19 mouse cellular contexts compared by ENCODE assay signal in genomic region chr5:147274174-147275141, GRCm38 (mm10). TPM values are rescaled to one million over a fixed set of nuclear protein-coding genes. Genes with fewer than 3 reads are reported as not detected.
DNase-seq lines count a peak whose midpoint lies in the region; ATAC-seq lines count a peak whose summit lies in the region.
"Had no signal": no experiment of that assay in that cellular context is flagged by ENCODE, and none has a peak within 500 bp of the region (broad histone marks: within the 10 kb centered on the region; RNA-seq: fewer than 3 reads in every experiment).

No protein-coding gene starts in this region.

- under 1% methylated on average over 48 of the region's 48 CpGs for WGBS in midbrain, embryonic 10.5 days
- under 1% methylated on average over 48 of the region's 48 CpGs for WGBS in midbrain, embryonic 15.5 days
- WGBS in limb, embryonic 10.5 days, result under 1% methylated on average over 48 of the region's 48 CpGs
- 3% methylated on average over 48 of the region's 48 CpGs for WGBS in stomach, embryonic 15.5 days

- H3K9me3 ChIP-seq in midbrain, embryonic 10.5 days (replicated peaks), result no peaks in the 10 kb centered on the region
- no peaks in the 10 kb centered on the region for H3K9me3 ChIP-seq in midbrain, embryonic 15.5 days
- H3K9me3 ChIP-seq in limb, embryonic 10.5 days (replicated peaks), result no peaks in the 10 kb centered on the region
- H3K9me3 ChIP-seq in stomach, embryonic 15.5 days, result no peaks in the 10 kb centered on the region
- H3K9me3 ChIP-seq: heart, embryonic 10.5 days; hindbrain, embryonic 12.5 days had no signal

- DNase-seq in embryo, embryonic 11 days, result peak; percentile 54
- DNase-seq in embryo, embryonic 9.5 days (ENCODE audit: extremely low spot score), result no peak
- DNase-seq in midbrain, embryonic 10.5 days (ENCODE audit: low spot score), result peak; percentile 59
- peak; percentile 66 for DNase-seq in limb, embryonic 10.5 days (ENCODE audit: low spot score)
- DNase-seq in ovary, postnatal 10 days (ENCODE audit: low spot score), result no peak
- no peak for DNase-seq in frontal cortex, adult 2 months (ENCODE audit: extremely low spot score in 1 of 2, low spot score in 1 of 2)
- DNase-seq: cerebellum, adult 11 months; gastrocnemius, adult 2 months; kidney, adult 9 months; lung, embryonic 14.5 days; right cerebral cortex, postnatal 25 days had no signal

- no peak overlapping the region for H3K4me2 ChIP-seq in midbrain, embryonic 15.5 days
- H3K4me2 ChIP-seq in stomach, embryonic 15.5 days, result peak overlapping the region; percentile 16
- H3K4me2 ChIP-seq: hindbrain, embryonic 12.5 days; lung, embryonic 14.5 days; midbrain, embryonic 13.5 days had no signal

- H3K4me1 ChIP-seq in midbrain, embryonic 10.5 days, result peaks cover 7% of the 10 kb centered on the region
- peaks cover 4% of the 10 kb centered on the region; the same call in 1 of the 2 replicates for H3K4me1 ChIP-seq in midbrain, embryonic 15.5 days
- peaks cover 20% of the 10 kb centered on the region for H3K4me1 ChIP-seq in limb, embryonic 10.5 days
- H3K4me1 ChIP-seq in stomach, embryonic 15.5 days, result no peaks in the 10 kb centered on the region
- H3K4me1 ChIP-seq: hindbrain, embryonic 12.5 days had no signal

- no peaks in the 10 kb centered on the region for H3K36me3 ChIP-seq in midbrain, embryonic 10.5 days
- no peaks in the 10 kb centered on the region for H3K36me3 ChIP-seq in midbrain, embryonic 15.5 days (replicated peaks)
- no peaks in the 10 kb centered on the region for H3K36me3 ChIP-seq in limb, embryonic 10.5 days
- H3K36me3 ChIP-seq in stomach, embryonic 15.5 days, result no peaks in the 10 kb centered on the region
- H3K36me3 ChIP-seq: heart, embryonic 10.5 days; hindbrain, embryonic 12.5 days; midbrain, embryonic 13.5 days had no signal

- H3K9ac ChIP-seq in midbrain, embryonic 15.5 days, result no peak overlapping the region
- no peak overlapping the region for H3K9ac ChIP-seq in stomach, embryonic 15.5 days
- H3K9ac ChIP-seq: hindbrain, embryonic 12.5 days; lung, embryonic 14.5 days; midbrain, embryonic 13.5 days had no signal

- no peak overlapping the region for H3K27ac ChIP-seq in midbrain, embryonic 10.5 days (replicated peaks)
- no peak overlapping the region for H3K27ac ChIP-seq in midbrain, embryonic 15.5 days
- no peak overlapping the region for H3K27ac ChIP-seq in limb, embryonic 10.5 days
- H3K27ac ChIP-seq in stomach, embryonic 15.5 days, result no peak overlapping the region
- H3K27ac ChIP-seq: gastrocnemius, adult 2 months; heart, embryonic 10.5 days; hindbrain, embryonic 12.5 days; midbrain, embryonic 13.5 days had no signal

- H3K27me3 ChIP-seq in midbrain, embryonic 10.5 days (ENCODE audit: low read depth, poor library complexity, severe bottlenecking), result peaks cover 100% of the 10 kb centered on the region
- peaks cover 94% of the 10 kb centered on the region for H3K27me3 ChIP-seq in midbrain, embryonic 15.5 days (replicated peaks)
- H3K27me3 ChIP-seq in limb, embryonic 10.5 days (ENCODE audit: low read depth, poor library complexity, severe bottlenecking), result peaks cover 100% of the 10 kb centered on the region
- peaks cover 85% of the 10 kb centered on the region for H3K27me3 ChIP-seq in stomach, embryonic 15.5 days (replicated peaks)

- H3K4me3 ChIP-seq in midbrain, embryonic 10.5 days, result no peak overlapping the region
- no peak overlapping the region for H3K4me3 ChIP-seq in midbrain, embryonic 15.5 days
- H3K4me3 ChIP-seq in limb, embryonic 10.5 days, result no peak overlapping the region
- H3K4me3 ChIP-seq in stomach, embryonic 15.5 days (replicated peaks), result peak overlapping the region; percentile 23
- H3K4me3 ChIP-seq: gastrocnemius, adult 2 months; heart, embryonic 10.5 days; hindbrain, embryonic 12.5 days; midbrain, embryonic 13.5 days had no signal

- ATAC-seq in midbrain, embryonic 15.5 days (replicated peaks), result no peak
- ATAC-seq in stomach, embryonic 15.5 days (ENCODE audit: insufficient read depth, low FRiP score, low read depth), result no peak
- ATAC-seq: midbrain, embryonic 13.5 days had no signal

RNA-seq across cellular contexts. Expression of gene Pdx1, which starts 4.7 kb away (rescaled TPM):
- polyA plus RNA-seq in midbrain, embryonic 10.5 days (2016; fragmentation: Nextera tagmentation; extraction: Ambion mirVana), result not detected in 2 replicates
- polyA plus RNA-seq in midbrain, embryonic 15.5 days (2015; fragmentation: Nextera tagmentation; extraction: Ambion mirVana), result not detected in 2 replicates
- polyA plus RNA-seq in limb, embryonic 10.5 days (2016; fragmentation: Nextera tagmentation; extraction: Ambion mirVana), result not detected in 2 replicates
- polyA plus RNA-seq in stomach, embryonic 15.5 days (2015; fragmentation: Nextera tagmentation; extraction: Ambion mirVana), result 10.0 and 14.0 TPM in 2 replicates
- not detected in 2 replicates for polyA plus RNA-seq in frontal cortex, adult 2 months (2012; rRNA removed)
- polyA plus RNA-seq: embryonic facial prominence, embryonic 11.5 days; hindbrain, embryonic 12.5 days; limb, embryonic 14.5 days; lung, embryonic 14.5 days; midbrain, embryonic 13.5 days; testis, adult 2 months had no signal

RNA-seq across cellular contexts. Expression of gene Cdx2, which starts 32.6 kb away (rescaled TPM):
- polyA plus RNA-seq in midbrain, embryonic 10.5 days (2016; fragmentation: Nextera tagmentation; extraction: Ambion mirVana), result not detected in 2 replicates
- polyA plus RNA-seq in midbrain, embryonic 15.5 days (2015; fragmentation: Nextera tagmentation; extraction: Ambion mirVana), result not detected in 2 replicates
- 0.06 and 0.16 TPM in 2 replicates for polyA plus RNA-seq in limb, embryonic 10.5 days (2016; fragmentation: Nextera tagmentation; extraction: Ambion mirVana)
- polyA plus RNA-seq in stomach, embryonic 15.5 days (2015; fragmentation: Nextera tagmentation; extraction: Ambion mirVana), result 8.1 and 9.8 TPM in 2 replicates
- 0.04 and 0.08 TPM in 2 replicates for polyA plus RNA-seq in frontal cortex, adult 2 months (2012; rRNA removed)
- polyA plus RNA-seq: embryonic facial prominence, embryonic 11.5 days; heart, embryonic 10.5 days; hindbrain, embryonic 12.5 days; lung, embryonic 14.5 days; midbrain, embryonic 13.5 days; testis, adult 2 months had no signal

RNA-seq across cellular contexts. Expression of gene Urad, which starts 47.8 kb away (rescaled TPM):
- not detected in 2 replicates for polyA plus RNA-seq in midbrain, embryonic 10.5 days (2016; fragmentation: Nextera tagmentation; extraction: Ambion mirVana)
- polyA plus RNA-seq in midbrain, embryonic 15.5 days (2015; fragmentation: Nextera tagmentation; extraction: Ambion mirVana), result not detected in 2 replicates
- not detected in 2 replicates for polyA plus RNA-seq in limb, embryonic 10.5 days (2016; fragmentation: Nextera tagmentation; extraction: Ambion mirVana)
- polyA plus RNA-seq in stomach, embryonic 15.5 days (2015; fragmentation: Nextera tagmentation; extraction: Ambion mirVana), result 0.41 and 0.71 TPM in 2 replicates
- polyA plus RNA-seq in frontal cortex, adult 2 months (2012; rRNA removed), result not detected in 2 replicates
- polyA plus RNA-seq: embryonic facial prominence, embryonic 11.5 days; heart, embryonic 10.5 days; hindbrain, embryonic 12.5 days; limb, embryonic 14.5 days; lung, embryonic 14.5 days; midbrain, embryonic 13.5 days; testis, adult 2 months had no signal

Comparison
In these comparisons a context has a peak if more than half of its experiments do, and no peak if none do; other contexts are left out.
1. DNase-seq: peak in embryo, embryonic 11 days (single experiment), midbrain, embryonic 10.5 days (single experiment) and limb, embryonic 10.5 days (single experiment); none in embryo, embryonic 9.5 days (single experiment), ovary, postnatal 10 days (single experiment) and frontal cortex, adult 2 months (0 of 2).
2. RNA of gene Pdx1, which starts 4.7 kb away (polyA plus RNA-seq): 10.0 to 14.0 TPM in stomach, embryonic 15.5 days; not detected in midbrain, embryonic 10.5 days, not detected in midbrain, embryonic 15.5 days, not detected in limb, embryonic 10.5 days and not detected in frontal cortex, adult 2 months; every median in the first group is over 10 times any median in the second.